Mouse (Mus musculus) forebrain, embryonic 14.5 days (tissue): ENCODE measurements around the gene Rnf2. TPM values are rescaled to one million over a fixed set of nuclear protein-coding genes. Genes with fewer than 3 reads are reported as not detected.
"Not testable (repeated sequence)": the region's sequence is repeated elsewhere in the genome, so short reads cannot be mapped to it uniquely, and the experiment has no call there.

Source experiments
- ATAC-seq: fragments of 200-750 bp; cut with Nextera tagmentation; 2 replicates; pipeline ENCODE4 v1.8.0; 2017; ENCODE audit warnings: mild to moderate bottlenecking, moderate library complexity
- DNase-seq: peaks from one replicate; pipeline ENCODE4 v3.0.0-alpha.2; 2015; ENCODE audit warnings: low spot score
- H3K27ac ChIP-seq: fragments of 300-500 bp; sonication (generic); 2 replicates; pipeline ENCODE4 v1.5.1; 2014; ENCODE audit warnings: low read depth, mild to moderate bottlenecking, control low read depth, low read length, moderate library complexity
- H3K27me3 ChIP-seq: fragments of 300-500 bp; sonication (generic); replicated peaks from 2 replicates; pipeline ENCODE4 v1.6.1; 2014; ENCODE audit warnings: low read length, control low read depth, mixed read lengths; ENCODE audit not compliant: control insufficient read depth, insufficient read depth
- H3K36me3 ChIP-seq: fragments of 300-500 bp; sonication (generic); 2 replicates; pipeline ENCODE4 v1.6.1; 2014; ENCODE audit warnings: low read length, control low read depth; ENCODE audit not compliant: control insufficient read depth, insufficient read depth
- H3K4me1 ChIP-seq: fragments of 300-500 bp; sonication (generic); 2 replicates; pipeline ENCODE4 v1.6.1; 2014; ENCODE audit warnings: antibody characterized with exemption, low read length, control low read depth; ENCODE audit not compliant: control insufficient read depth, insufficient read depth
- H3K4me2 ChIP-seq: fragments of 300-500 bp; sonication (generic); 2 replicates; pipeline ENCODE4 v1.6.1; 2014; ENCODE audit warnings: mild to moderate bottlenecking, control low read depth, low read length
- H3K4me3 ChIP-seq: fragments of 300-500 bp; sonication (generic); 2 replicates; pipeline ENCODE4 v1.5.1; 2014; ENCODE audit warnings: low read depth, low read length, control low read depth
- H3K9ac ChIP-seq: fragments of 300-500 bp; sonication (generic); 2 replicates; pipeline ENCODE4 v1.6.1; 2014; ENCODE audit warnings: mild to moderate bottlenecking, low read length, control low read depth, moderate library complexity
- H3K9me3 ChIP-seq: fragments of 300-500 bp; sonication (generic); replicated peaks from 2 replicates; pipeline ENCODE4 v1.6.1; 2016; ENCODE audit warnings: low read length, control low read depth, mixed read lengths; ENCODE audit not compliant: control insufficient read depth
- WGBS: fragments of 180-500 bp; shearing (Covaris S2); extraction: QIAGEN DNeasy Blood & Tissue Kit; methylation state at CpG from one replicate; pipeline ENCODE4 v1.1.7; 2014; 5-methylcytosine and 5-hydroxymethylcytosine counted together
- polyA plus RNA-seq: library from polyadenylated mRNA; unstranded; fragments of >200 nt; fragmentation: Nextera tagmentation; extraction: Ambion mirVana; gene quantifications from 2 replicates; pipeline ENCODE4 v1.2.1, GENCODE M21; 2014

Gene Rnf2
- polyA plus RNA-seq, 1 experiment from 2014 or later: 143 TPM

DNA sequence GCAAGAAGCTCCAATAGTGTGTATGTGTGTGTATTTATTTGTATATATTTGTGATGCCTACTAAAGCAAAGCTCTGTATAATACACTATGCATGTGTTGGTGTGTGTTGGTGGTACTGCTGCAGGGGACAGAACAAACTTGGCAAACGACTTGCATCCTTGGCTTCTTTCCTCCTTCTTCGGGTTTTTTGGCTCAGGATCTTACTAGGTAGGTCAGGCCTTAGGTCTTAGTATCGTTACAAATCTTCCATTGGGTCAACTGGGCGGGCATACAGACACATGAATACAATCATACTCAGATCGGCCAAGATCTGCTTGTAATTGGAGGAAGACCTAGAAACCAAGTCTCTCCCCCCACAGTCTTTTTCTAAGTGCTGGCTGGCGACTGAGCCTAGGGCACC lies 6.0 kb downstream of the Rnf2 start:
- no peak overlapping the region for H3K4me2 ChIP-seq
- no peak overlapping the region for H3K4me3 ChIP-seq
- no peaks in the 10 kb centered on the region for H3K27me3 ChIP-seq
- H3K4me1 ChIP-seq: peaks cover 20% of the 10 kb centered on the region
- H3K9me3 ChIP-seq: no peaks in the 10 kb centered on the region
- H3K36me3 ChIP-seq: no peaks in the 10 kb centered on the region
- DNase-seq (no peak), ATAC-seq (no peak)
- no peak overlapping the region for H3K9ac ChIP-seq
- 46% methylated on average over 6 of the region's 6 CpGs for WGBS
- H3K27ac ChIP-seq: no peak overlapping the region

DNA sequence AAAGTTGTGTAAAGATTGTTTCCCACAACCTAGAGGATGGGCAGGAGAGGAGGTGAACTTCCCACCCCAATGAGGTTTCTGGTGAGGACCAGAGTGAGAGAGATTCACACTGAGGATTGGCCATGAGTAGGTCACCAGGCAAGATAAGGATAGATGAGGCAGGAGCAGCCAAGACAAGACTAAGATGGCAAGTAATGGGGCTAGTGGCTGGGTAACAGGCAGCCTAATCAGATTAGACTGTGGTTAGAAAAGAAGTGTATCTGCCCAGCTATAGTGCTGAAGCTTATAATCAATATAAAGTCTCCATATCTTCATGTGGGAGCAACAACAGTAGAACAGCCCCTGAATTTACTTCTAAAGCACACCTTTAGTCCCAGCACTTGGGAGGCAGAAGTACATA lies 6.9 kb downstream of the Rnf2 start:
- Histone ChIP-seq H3K27ac (no peak overlapping the region), H3K4me1 (peaks cover 18% of the 10 kb centered on the region), H3K27me3 (no peaks in the 10 kb centered on the region), H3K9me3 (no peaks in the 10 kb centered on the region), H3K36me3 (no peaks in the 10 kb centered on the region), H3K4me2 (no peak overlapping the region), H3K4me3 (no peak overlapping the region), H3K9ac (no peak overlapping the region)
- DNase-seq (no peak), ATAC-seq (no peak)

- 40% methylated on average over 1 of the region's 1 CpGs for WGBS
- peak; percentile 25 for DNase-seq
These were observed 8.3 kb downstream of the Rnf2 start for GRCm38 (mm10) chr1:151492419-151492818.

DNA sequence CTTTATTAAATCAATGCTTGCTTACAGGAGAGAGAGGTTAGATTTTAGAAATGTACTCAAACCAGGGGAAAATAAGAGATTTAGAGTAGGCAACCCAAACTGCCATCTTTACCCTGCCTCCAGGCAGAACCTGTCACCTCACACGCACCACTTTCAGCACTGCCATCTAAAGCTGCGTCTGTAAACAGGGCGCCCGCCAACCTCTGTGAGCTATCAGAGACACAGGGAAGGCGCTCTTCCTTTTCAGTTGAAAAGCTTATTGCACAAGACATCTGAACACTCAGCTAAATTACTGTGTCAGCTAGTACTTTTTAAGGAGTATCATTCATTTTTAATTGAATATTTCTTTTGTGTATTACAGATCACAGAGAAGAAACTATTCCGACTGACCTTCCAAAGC lies 10.9 kb downstream of the Rnf2 start:
- Histone ChIP-seq H3K4me3 (no peak overlapping the region), H3K4me1 (peaks cover 2% of the 10 kb centered on the region; the same call in 1 of the 2 replicates), H3K9ac (no peak overlapping the region), H3K36me3 (no peaks in the 10 kb centered on the region), H3K27me3 (no peaks in the 10 kb centered on the region), H3K4me2 (no peak overlapping the region), H3K9me3 (no peaks in the 10 kb centered on the region), H3K27ac (no peak overlapping the region)
- ATAC-seq (no peak), DNase-seq (no peak)
- 80% methylated on average over 6 of the region's 6 CpGs for WGBS

More at GRCm38 (mm10) chr1:151492419-151492818, 8.3 kb downstream of the Rnf2 start:
- ATAC-seq: no peak
- H3K4me2 ChIP-seq: no peak overlapping the region
- peaks cover 9% of the 10 kb centered on the region for H3K4me1 ChIP-seq
- H3K27me3 ChIP-seq: no peaks in the 10 kb centered on the region
- no peaks in the 10 kb centered on the region for H3K36me3 ChIP-seq
- H3K27ac ChIP-seq: no peak overlapping the region
- H3K9ac ChIP-seq: no peak overlapping the region
- H3K4me3 ChIP-seq: no peak overlapping the region
- H3K9me3 ChIP-seq: no peaks in the 10 kb centered on the region

GRCm38 (mm10) chr1:151484754-151485153 lies 16.0 kb downstream of the Rnf2 start:
- ATAC-seq (no peak), DNase-seq (no peak)
- Histone ChIP-seq H3K4me2 (no peak overlapping the region), H3K27me3 (no peaks in the 10 kb centered on the region), H3K36me3 (peaks cover 16% of the 10 kb centered on the region; the same call in 1 of the 2 replicates), H3K27ac (no peak overlapping the region), H3K4me1 (no peaks in the 10 kb centered on the region), H3K4me3 (no peak overlapping the region), H3K9ac (no peak overlapping the region), H3K9me3 (no peaks in the 10 kb centered on the region)
- WGBS: 86% methylated on average over 5 of the region's 5 CpGs

DNA sequence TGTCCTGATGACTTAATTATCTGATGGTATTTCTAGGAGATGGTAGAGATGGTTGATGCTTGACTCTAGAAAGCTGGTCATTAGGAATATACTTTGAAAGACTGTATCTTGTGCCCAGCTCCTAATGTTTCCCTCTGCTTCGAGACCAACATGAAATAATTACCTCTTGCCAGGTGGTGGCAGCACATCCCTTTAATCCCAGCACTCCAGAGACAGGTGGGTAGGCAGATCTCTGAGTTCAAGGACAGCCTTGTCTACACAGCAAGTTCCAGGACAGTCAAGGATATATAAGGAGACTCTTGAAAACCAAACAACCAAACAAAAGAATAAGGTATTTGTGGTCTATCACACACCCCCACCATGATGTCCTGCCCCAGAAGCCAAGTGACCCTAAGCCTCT lies 17.2 kb downstream of the Rnf2 start:
- ATAC-seq: no peak
- DNase-seq: no peak
- Histone ChIP-seq H3K9me3 (no peaks in the 10 kb centered on the region), H3K27ac (no peak overlapping the region), H3K27me3 (no peaks in the 10 kb centered on the region), H3K4me3 (no peak overlapping the region), H3K36me3 (peaks cover 16% of the 10 kb centered on the region; the same call in 1 of the 2 replicates), H3K4me2 (no peak overlapping the region), H3K9ac (no peak overlapping the region), H3K4me1 (no peaks in the 10 kb centered on the region)
- 70% methylated on average over 1 of the region's 1 CpGs for WGBS

DNA sequence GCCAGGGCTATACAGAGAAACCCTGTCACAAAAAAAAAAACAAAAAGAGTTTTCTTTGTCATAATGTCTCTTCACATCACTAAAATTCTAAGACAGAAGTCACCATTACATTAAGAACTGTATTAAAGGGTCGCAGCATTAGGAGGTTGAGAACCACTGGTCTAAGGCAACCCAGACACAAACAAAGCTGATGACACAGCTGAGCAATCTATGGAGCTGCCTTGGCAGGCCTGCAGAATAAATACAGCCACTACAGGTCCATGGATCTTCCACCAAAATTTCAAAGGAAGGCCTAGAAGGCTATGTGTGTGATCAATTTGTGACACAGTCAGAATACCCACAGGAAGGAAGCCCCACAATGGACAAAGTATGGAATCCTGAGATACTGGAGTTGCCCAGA lies 18.3 kb downstream of the Rnf2 start:
- H3K36me3 ChIP-seq: peaks cover 16% of the 10 kb centered on the region; the same call in 1 of the 2 replicates
- H3K9me3 ChIP-seq: no peaks in the 10 kb centered on the region
- no peaks in the 10 kb centered on the region for H3K4me1 ChIP-seq
- no peak overlapping the region for H3K9ac ChIP-seq
- H3K4me2 ChIP-seq: no peak overlapping the region
- no peaks in the 10 kb centered on the region for H3K27me3 ChIP-seq
- 97% methylated on average over 1 of the region's 1 CpGs for WGBS
- H3K4me3 ChIP-seq: no peak overlapping the region
- DNase-seq: no peak
- no peak for ATAC-seq
- H3K27ac ChIP-seq: no peak overlapping the region

DNA sequence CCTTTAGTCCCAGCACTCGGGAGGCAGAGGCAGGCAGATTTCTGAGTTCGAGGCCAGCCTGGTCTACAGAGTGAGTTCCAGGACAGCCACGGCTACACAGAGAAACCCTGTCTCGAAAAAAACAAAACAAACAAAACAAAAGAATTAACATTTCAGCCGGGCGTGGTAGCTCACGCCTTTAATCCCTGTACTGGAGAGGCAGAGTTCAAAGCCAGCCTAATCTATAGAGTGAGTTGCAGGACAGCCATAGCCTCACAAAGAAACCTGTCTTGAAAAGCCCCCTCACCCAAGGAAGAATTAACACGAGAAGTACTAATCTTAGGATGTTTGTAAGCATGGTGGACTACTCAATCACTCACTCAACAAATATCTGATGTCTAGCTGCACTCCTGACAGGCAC lies 28.4 kb downstream of the Rnf2 start:
- ATAC-seq, DNase-seq, H3K9ac ChIP-seq, H3K4me3 ChIP-seq, H3K4me2 ChIP-seq, H3K9me3 ChIP-seq, H3K27ac ChIP-seq, H3K27me3 ChIP-seq, H3K4me1 ChIP-seq: not testable (repeated sequence)
- peaks cover 77% of the 10 kb centered on the region for H3K36me3 ChIP-seq
- WGBS: 87% methylated on average over 8 of the region's 8 CpGs

- DNase-seq: no peak
- Histone ChIP-seq H3K4me2 (no peak overlapping the region), H3K27ac (no peak overlapping the region), H3K36me3 (peaks cover 72% of the 10 kb centered on the region), H3K27me3 (no peaks in the 10 kb centered on the region), H3K4me3 (no peak overlapping the region), H3K4me1 (no peaks in the 10 kb centered on the region), H3K9ac (no peak overlapping the region), H3K9me3 (no peaks in the 10 kb centered on the region)
- no peak for ATAC-seq
- WGBS: 51% methylated on average over 7 of the region's 7 CpGs
These were observed 29.3 kb downstream of the Rnf2 start for GRCm38 (mm10) chr1:151471429-151471828.
